Mouse (Mus musculus) megakaryocyte, embryonic 14.5 days (primary cell): ENCODE measurements at regions not wholly inside any gene's neighbourhood (a gene's known extent, or its start where the extent isn't known, plus 50 kb on each side); places are given as distances from the start of the nearest gene placed in this dataset.

Experiments
- H3K27me3 ChIP-seq: replicated peaks from 2 replicates; pipeline ENCODE3; 2012; ENCODE audit warnings: inconsistent platforms
- H3K36me3 ChIP-seq: replicated peaks from 2 replicates; pipeline ENCODE3; 2012; ENCODE audit warnings: low read length, inconsistent platforms, mixed read lengths
- H3K4me1 ChIP-seq: 2 replicates; pipeline ENCODE4 v1.6.1; 2012; ENCODE audit warnings: inconsistent platforms
- H3K4me3 ChIP-seq: replicated peaks from 2 replicates; pipeline ENCODE3; 2012; ENCODE audit warnings: moderate library complexity, mild to moderate bottlenecking, inconsistent platforms
- H3K9me3 ChIP-seq: 2 replicates; pipeline ENCODE4 v1.6.1; 2012; ENCODE audit warnings: inconsistent platforms
- FLI1 ChIP-seq: IDR thresholded peaks from 2 replicates; pipeline ENCODE4 v1.6.1; 2012; ENCODE audit warnings: low read length, inconsistent platforms, mixed read lengths
- GATA1 ChIP-seq: IDR thresholded peaks from 3 replicates; pipeline ENCODE4 v1.6.1; 2012; ENCODE audit warnings: mixed read lengths, low read length, inconsistent platforms, borderline replicate concordance

DNA sequence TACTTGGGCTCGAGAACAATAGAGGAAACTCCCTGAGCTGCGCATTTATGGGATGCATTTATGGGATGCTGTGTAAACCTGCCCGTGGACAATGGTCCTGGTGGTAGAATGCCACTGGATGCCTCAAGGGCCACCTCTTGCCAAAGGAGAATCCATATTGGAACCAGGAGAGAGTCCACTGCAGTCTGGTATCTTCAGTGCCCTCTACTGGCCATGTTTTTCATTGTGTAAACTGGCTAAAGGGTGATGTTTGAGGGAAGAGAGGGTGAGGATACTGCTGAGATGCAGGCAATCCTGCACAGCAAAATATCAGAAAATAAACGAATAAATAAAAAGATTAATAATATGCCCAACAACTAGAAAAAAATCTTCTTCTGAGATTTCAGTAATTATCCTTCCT is 333.5 kb downstream of the Gm826 start:
- H3K4me1 ChIP-seq, result no peaks in the 10 kb centered on the region
- H3K27me3 ChIP-seq, result no peaks in the 10 kb centered on the region
- no peaks in the 10 kb centered on the region for H3K36me3 ChIP-seq
- TF ChIP-seq GATA1 (no peak), FLI1 (no peak)
- peaks cover 21% of the 10 kb centered on the region for H3K9me3 ChIP-seq
- H3K4me3 ChIP-seq, result no peak overlapping the region

DNA sequence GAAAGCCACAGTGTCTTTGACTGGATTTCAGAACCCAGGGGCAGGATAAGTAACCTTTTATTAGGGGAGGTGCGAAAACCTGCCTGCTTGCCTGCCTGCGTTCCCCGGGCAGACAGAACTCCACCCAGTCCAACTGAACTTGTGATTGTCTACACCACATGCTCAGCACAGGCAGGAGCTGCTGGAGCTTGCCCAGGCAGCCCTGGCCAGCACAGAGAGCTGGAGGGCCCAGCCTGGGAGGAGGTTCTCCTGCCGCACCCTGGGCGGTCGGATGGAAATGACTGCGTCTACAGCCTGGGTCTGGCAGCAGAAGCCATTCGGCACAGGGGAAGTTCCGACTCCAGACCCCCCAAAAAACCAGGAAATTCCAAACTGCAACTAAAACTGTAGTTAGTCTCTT is 336.6 kb downstream of the Gm826 start:
- no peaks in the 10 kb centered on the region for H3K27me3 ChIP-seq
- H3K36me3 ChIP-seq, result no peaks in the 10 kb centered on the region
- no peak for TF ChIP-seq GATA1
- no peak for TF ChIP-seq FLI1
- no peaks in the 10 kb centered on the region for H3K4me1 ChIP-seq
- no peak overlapping the region for H3K4me3 ChIP-seq
- H3K9me3 ChIP-seq, result peaks cover 34% of the 10 kb centered on the region

DNA sequence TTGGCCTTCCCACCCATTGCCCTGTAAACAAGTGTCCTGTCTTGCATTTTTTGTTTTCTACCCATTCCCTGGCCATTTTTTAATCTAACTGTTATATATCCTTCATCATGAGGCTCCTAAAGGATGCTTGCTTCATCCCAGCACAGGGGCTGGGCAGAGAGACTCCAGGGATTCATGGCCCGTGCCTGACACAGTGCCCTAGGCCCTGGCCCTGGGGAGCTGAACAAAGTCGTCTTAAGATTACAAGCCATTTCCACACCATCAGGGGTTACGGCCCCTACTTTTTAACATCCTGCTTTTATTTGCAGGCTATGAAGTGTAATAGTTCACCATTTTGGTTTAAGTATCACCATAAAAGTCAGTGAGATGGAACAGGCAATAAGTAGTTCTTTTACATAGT is 339.5 kb downstream of the Gm826 start:
- H3K27me3 ChIP-seq, result no peaks in the 10 kb centered on the region
- peaks cover 32% of the 10 kb centered on the region for H3K9me3 ChIP-seq
- no peak for TF ChIP-seq FLI1
- TF ChIP-seq GATA1, result no peak
- no peak overlapping the region for H3K4me3 ChIP-seq
- no peaks in the 10 kb centered on the region for H3K4me1 ChIP-seq
- no peaks in the 10 kb centered on the region for H3K36me3 ChIP-seq

DNA sequence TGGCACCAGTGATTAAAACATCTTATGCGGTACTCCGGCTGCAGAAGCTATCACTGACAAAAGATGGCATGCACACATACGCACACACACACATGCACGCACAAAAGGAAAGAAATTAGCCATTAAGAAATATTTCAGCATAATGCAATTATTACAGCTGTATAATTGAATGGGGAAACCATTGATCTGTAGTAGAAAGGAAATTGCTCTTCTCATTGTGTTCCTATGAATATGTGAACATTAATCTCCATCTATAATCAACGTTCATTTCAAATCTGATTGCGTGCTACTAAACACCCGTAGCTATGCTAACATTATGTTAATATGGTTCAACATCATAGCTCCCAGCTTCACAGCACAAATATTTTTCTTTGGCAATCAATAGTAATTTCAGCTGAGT is 347.2 kb downstream of the Gm826 start:
- Histone ChIP-seq H3K27me3 (no peaks in the 10 kb centered on the region), H3K36me3 (no peaks in the 10 kb centered on the region), H3K4me1 (no peaks in the 10 kb centered on the region), H3K4me3 (no peak overlapping the region), H3K9me3 (peaks cover 4% of the 10 kb centered on the region; the same call in 1 of the 2 replicates)
- TF ChIP-seq FLI1 (no peak), GATA1 (no peak)

DNA sequence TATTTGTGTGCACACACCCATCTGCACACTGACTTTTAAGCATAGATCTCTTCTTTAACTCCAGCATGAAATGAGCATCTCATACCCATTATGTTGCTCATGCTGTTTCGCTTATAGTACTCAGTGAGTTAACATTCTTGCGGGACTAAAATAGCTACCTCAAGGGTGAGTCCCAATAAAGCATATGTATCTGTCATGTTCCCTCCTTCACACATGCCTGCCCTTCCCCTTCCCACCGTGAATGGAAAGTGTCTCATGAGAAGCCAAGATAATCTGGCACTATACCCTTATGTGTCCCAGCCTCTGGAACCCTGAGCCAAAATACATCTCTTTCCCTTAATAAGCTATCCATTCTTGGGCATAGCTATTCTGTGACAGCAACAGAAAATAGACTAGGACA is 352.3 kb downstream of the Gm826 start:
- no peaks in the 10 kb centered on the region for H3K27me3 ChIP-seq
- peaks cover 12% of the 10 kb centered on the region for H3K9me3 ChIP-seq
- no peaks in the 10 kb centered on the region for H3K4me1 ChIP-seq
- TF ChIP-seq FLI1 (no peak), GATA1 (no peak)
- H3K4me3 ChIP-seq, result no peak overlapping the region
- H3K36me3 ChIP-seq, result no peaks in the 10 kb centered on the region

DNA sequence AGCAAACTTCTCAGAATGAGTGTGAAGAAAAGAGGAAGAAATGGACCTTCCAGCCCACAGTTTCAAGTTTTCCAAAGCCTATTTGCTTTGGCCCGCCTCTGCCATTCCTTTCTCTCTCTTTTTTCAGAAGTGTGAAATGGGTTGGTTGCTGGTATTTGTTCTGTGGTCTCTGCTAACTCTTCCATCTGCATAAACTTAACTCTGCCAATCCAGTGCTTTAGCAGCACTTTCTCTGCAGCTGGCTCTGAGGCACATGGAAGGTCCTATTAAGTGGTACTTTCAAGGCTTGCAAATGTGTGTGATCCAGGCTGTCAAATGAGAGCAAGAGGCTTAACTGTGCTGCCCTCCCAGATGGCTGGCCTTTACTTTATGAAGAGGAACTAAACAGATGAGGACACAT is 383.6 kb downstream of the Gm826 start:
- Histone ChIP-seq H3K27me3 (no peaks in the 10 kb centered on the region), H3K4me3 (no peak overlapping the region), H3K4me1 (no peaks in the 10 kb centered on the region), H3K36me3 (no peaks in the 10 kb centered on the region), H3K9me3 (peaks cover 24% of the 10 kb centered on the region)
- TF ChIP-seq FLI1, result no peak
- TF ChIP-seq GATA1, result no peak

DNA sequence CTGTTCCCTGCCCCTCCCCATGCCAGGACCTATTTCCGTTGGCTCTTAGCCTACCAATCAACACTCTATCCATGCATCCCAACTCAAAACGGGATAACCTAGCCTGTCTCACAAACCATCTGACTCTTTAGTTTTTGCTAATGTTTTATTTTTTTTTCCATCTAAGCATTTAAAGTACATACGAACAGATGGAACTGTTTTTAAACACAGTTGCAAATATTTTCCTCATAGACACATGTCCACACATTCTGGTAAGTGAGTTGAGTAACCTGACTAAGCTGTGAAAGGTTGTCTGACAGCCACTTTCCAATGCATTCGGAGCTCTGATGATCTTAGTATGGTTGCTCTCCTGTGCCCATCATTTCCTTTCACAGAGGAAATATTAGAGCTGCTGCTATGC is 384.9 kb downstream of the Gm826 start:
- TF ChIP-seq GATA1, result no peak
- no peaks in the 10 kb centered on the region for H3K4me1 ChIP-seq

DNA sequence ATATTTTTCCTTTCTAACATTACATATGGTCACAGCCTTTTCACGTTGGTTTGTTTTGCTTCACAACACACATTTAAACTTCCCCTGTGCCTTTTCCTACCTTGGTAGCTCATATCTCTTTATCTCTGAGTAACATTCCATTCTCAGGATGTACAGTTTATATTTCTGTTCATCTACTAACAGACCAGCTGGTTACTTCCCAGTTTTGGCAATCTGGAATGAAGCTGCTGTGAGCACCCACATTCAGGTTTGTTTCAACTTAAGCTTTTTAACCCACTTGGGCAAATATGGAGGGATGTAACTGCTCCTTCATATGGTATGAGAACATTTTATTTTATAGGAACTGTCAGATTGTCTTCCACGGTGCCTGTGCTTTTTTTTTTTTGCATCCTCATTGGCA is 403.2 kb downstream of the Gm826 start:
- Histone ChIP-seq H3K9me3 (peaks cover 10% of the 10 kb centered on the region; the same call in 1 of the 2 replicates), H3K4me3 (no peak overlapping the region), H3K4me1 (no peaks in the 10 kb centered on the region), H3K27me3 (no peaks in the 10 kb centered on the region), H3K36me3 (no peaks in the 10 kb centered on the region)
- TF ChIP-seq FLI1 (no peak), GATA1 (no peak)

More for the DNA sequence above, 384.9 kb downstream of the Gm826 start:
- H3K4me3 ChIP-seq, result no peak overlapping the region
- H3K27me3 ChIP-seq, result no peaks in the 10 kb centered on the region
- H3K9me3 ChIP-seq, result peaks cover 28% of the 10 kb centered on the region
- no peaks in the 10 kb centered on the region for H3K36me3 ChIP-seq

DNA sequence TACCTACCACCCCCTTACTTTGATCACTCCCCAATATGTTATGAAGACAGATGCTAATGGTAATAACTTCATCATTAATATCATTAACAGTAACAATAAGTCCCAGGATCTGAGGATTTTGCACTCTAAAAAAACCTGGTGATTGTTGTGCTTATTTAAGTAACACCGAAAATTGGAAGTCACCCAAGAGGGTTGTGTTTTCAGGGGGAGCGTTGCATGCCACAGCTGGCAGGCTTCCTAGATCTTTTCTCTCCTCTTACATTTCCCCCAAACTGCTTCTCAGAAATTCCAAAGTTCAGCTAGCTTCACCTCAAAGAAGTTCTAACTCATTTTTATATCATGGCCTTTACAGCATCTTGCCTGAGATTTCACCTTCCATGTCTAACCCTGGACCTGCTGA is 444.3 kb downstream of the Gm826 start:
- no peaks in the 10 kb centered on the region for H3K36me3 ChIP-seq

DNA sequence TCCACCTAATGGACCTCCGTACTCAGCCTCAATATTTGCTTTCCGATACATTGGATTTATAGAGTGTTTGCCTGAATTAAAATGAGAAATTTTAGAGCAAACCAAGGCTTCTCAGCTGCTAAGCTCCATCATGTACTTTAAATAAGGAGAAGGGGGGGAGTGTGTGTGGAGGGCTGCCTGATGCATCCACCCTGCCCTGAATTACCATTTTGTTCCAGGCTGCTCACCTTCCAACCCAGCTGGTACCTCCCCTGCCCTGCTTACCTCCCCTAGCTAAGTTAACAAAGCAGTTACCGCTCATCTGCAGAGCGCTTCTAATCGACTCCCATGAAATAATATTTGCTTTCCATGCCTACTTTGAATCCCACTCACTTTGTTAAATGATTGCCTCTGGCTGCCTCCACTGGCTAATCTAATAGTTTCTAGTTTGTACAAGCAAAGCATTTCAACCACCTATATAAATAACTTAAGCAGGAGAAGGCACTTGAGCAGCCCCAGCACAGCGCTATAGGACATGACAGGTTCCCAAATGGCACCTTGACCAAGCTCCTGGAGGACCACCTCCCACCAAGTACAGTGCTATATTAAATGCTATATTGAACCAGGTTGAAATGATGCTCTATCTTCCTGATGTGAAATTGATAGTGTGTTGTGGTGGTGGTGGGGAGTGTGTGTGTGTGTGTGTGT is 449.0 kb downstream of the Gm826 start:
- Histone ChIP-seq H3K9me3 (peaks cover 29% of the 10 kb centered on the region), H3K4me3 (peak overlapping the region; percentile 33), H3K4me1 (no peaks in the 10 kb centered on the region), H3K36me3 (no peaks in the 10 kb centered on the region), H3K27me3 (no peaks in the 10 kb centered on the region)
- TF ChIP-seq GATA1 (no peak), FLI1 (no peak)

More for the DNA sequence above, 444.3 kb downstream of the Gm826 start:
- TF ChIP-seq GATA1 (no peak), FLI1 (no peak)
- no peaks in the 10 kb centered on the region for H3K27me3 ChIP-seq
- peaks cover 21% of the 10 kb centered on the region; the same call in 1 of the 2 replicates for H3K9me3 ChIP-seq
- H3K4me1 ChIP-seq, result no peaks in the 10 kb centered on the region
- no peak overlapping the region for H3K4me3 ChIP-seq

DNA sequence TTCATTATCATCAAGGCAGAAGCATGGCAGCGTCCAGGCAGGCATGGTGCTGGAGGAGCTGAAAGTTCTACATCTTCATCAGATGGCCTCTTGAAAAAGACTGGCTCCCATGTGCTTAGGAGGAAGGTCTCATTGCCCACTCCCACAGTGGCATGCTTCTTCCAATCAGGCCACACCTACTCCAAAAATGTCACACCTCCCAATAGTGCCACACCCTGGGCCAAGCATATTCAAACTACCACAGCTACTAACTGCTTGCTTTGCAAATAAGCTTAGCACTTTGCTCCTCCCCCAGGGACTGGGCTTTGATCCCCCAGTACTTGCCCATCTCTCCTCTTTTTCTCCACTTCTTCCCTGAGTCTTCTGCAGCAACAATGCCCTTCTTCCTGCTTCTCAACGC is 467.0 kb downstream of the Gm826 start:
- Histone ChIP-seq H3K4me3 (no peak overlapping the region), H3K36me3 (no peaks in the 10 kb centered on the region), H3K9me3 (peaks cover 9% of the 10 kb centered on the region; the same call in 1 of the 2 replicates), H3K27me3 (no peaks in the 10 kb centered on the region), H3K4me1 (no peaks in the 10 kb centered on the region)
- TF ChIP-seq GATA1 (no peak), FLI1 (no peak)
